Mouse (Mus musculus): ENCODE measurements around the gene Pfkm. TPM values are rescaled to one million over a fixed set of nuclear protein-coding genes. Genes with fewer than 3 reads are reported as not detected.

Gene Pfkm
- polyA plus RNA-seq, 1 experiment from 2014 or later, result 66.5 TPM

DNA sequence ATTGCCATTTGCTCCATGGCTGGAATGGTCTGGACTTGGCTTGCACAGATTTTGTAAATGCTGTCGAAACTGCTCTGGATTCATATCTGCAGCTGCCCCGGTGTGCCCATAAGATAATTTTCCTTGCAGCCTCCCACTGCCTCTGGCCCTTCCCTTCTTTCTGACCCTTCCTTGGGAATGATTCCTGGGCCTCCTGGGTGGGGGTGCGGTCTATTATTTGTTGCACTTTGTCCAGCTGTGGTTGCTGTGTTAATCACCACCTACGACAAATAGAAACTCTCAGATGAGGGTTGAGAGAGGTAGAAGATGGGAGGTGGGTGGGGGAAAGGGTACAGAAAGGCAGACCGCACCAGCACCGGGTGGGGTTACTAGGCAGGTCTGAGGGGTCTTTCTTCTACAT lies 14.8 kb downstream of the Pfkm start:
- Histone ChIP-seq H3K9me3 (no peaks in the 10 kb centered on the region), H3K4me1 (replicated peaks) (peaks cover 26% of the 10 kb centered on the region), H3K27ac (replicated peaks) (no peak overlapping the region), H3K4me3 (no peak overlapping the region), H3K27me3 (0 out of 2 replicates have a peak, but pooled peaks cover 3% of the 10 kb centered on the region), H3K4me2 (no peak overlapping the region), H3K36me3 (0 out of 2 replicates have a peak, but pooled peaks cover 4% of the 10 kb centered on the region), H3K9ac (peak overlapping the region; percentile 86; the same call in 1 of the 2 replicates)
- WGBS, result 81% methylated on average over 6 of the region's 6 CpGs
- no peak for ATAC-seq (ENCODE audit: low read depth)

DNA sequence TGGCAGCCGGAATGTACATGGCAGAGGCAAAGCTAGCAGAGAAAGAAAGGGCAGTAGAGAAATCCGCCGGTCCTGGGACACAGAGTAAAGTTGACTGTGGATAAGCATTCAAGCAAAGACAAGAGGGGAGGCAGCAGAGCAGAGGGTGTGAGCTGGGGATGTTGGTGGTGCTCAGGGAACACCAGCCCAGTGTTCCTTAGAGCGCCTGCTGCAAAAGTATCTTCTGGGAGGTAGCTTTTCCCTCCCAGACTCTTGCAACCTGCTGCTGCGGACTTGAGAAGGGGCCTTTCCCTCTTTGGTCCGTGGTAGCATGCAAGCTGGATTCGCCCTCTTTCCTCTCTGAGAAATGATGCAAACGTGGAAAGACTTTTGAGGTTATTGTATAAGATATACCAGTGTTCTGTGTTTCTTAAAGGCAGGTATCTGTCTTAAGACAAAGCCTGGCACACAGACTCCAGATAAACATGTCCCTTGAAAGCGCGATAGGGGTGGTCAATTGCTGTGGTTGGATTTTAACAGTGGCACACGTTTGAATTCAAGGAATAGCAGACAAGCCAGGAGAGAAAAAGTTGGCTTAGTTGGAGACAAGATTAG lies 15.4 kb downstream of the Pfkm start:
- Histone ChIP-seq H3K4me3 (peak overlapping the region; percentile 72), H3K27me3 (0 out of 2 replicates have a peak, but pooled peaks cover 3% of the 10 kb centered on the region), H3K4me1 (replicated peaks) (peaks cover 26% of the 10 kb centered on the region), H3K9me3 (no peaks in the 10 kb centered on the region), H3K27ac (replicated peaks) (peak overlapping the region; percentile 83), H3K36me3 (peaks cover 9% of the 10 kb centered on the region), H3K9ac (peak overlapping the region; percentile 86), H3K4me2 (peak overlapping the region; percentile 83)
- 44% methylated on average over 11 of the region's 11 CpGs for WGBS
- peak; percentile 29; the same call in 1 of the 2 replicates for ATAC-seq (ENCODE audit: low read depth)

DNA sequence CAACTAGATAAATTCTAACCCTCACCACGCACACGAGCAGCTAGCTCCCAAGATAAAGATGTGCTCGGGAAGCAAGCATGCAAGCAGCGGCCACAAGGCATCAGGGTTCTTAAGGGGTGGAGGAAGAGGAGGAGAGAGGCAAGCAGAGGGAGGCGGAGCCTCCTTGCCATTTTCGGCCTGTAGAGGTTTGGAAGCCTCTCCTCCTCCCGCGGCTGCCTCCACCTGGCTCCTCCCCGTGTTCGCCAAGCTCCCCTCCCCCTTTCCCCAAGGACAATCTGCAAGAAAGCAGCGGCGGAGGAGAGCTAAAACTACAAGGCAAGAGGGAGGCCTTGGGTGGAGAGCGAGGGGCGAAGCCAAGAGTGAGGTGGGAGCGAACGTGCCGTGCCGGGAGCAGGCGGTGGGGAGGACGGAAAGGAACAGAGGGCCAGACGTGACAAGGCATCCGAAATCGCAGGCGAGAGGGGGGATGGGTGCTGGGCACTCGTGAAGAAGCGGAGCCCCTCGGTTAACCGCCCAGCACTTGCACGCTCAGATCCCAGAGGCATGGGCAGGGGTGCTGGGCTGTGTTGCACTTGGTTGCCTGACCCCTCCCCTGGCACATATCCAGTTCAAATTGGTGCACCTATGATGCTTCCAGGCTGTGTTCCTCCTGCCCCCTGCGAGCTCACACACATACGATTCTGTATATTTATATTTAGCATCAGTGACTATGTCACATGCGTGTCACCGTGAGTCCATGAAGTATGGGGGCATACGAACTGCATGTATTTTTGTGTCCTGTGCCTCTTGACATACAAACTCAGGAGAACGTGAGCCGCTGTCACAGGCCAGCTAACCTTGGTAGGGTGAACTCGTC lies 16.1 kb downstream of the Pfkm start:
- 5% methylated on average over 37 of the region's 37 CpGs for WGBS
- 0 out of 2 replicates have a peak, but pooled peaks cover 3% of the 10 kb centered on the region for H3K27me3 ChIP-seq
- peaks cover 11% of the 10 kb centered on the region for H3K36me3 ChIP-seq
- peak overlapping the region; percentile 72 for H3K4me3 ChIP-seq
- peak; percentile 94 for ATAC-seq (ENCODE audit: low read depth)
- peak overlapping the region; percentile 83 for H3K4me2 ChIP-seq
- H3K9me3 ChIP-seq, result no peaks in the 10 kb centered on the region
- peak overlapping the region; percentile 83 for H3K27ac ChIP-seq (replicated peaks)
- H3K4me1 ChIP-seq (replicated peaks), result peaks cover 26% of the 10 kb centered on the region
- H3K9ac ChIP-seq, result peak overlapping the region; percentile 86

DNA sequence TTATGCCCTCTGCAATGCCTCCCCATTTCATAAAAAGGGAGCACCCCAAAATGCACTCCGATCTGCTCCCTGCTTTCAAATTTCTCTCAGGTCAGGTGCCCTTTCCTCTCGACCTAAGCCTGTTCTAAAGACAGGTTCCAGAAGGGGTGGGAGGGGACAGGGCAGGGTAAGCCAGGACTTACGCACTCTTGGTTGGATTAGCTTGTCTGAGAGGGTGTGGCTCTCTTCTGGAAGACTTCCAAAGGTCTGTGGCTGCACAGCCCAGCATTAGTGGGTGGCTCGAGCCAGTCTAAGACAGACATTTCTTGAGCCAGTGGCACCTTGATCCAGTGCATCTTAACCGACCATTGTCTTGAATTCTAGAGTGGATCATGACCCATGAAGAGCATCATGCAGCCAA lies 19.4 kb downstream of the Pfkm start:
- H3K9ac ChIP-seq, result no peak overlapping the region
- peaks cover 18% of the 10 kb centered on the region for H3K36me3 ChIP-seq
- no peak overlapping the region for H3K4me3 ChIP-seq
- no peak overlapping the region for H3K27ac ChIP-seq (replicated peaks)
- WGBS, result 82% methylated on average over 5 of the region's 5 CpGs
- no peak for ATAC-seq (ENCODE audit: low read depth)
- H3K27me3 ChIP-seq, result no peaks in the 10 kb centered on the region
- no peak overlapping the region for H3K4me2 ChIP-seq
- H3K4me1 ChIP-seq (replicated peaks), result peaks cover 26% of the 10 kb centered on the region
- H3K9me3 ChIP-seq, result no peaks in the 10 kb centered on the region

DNA sequence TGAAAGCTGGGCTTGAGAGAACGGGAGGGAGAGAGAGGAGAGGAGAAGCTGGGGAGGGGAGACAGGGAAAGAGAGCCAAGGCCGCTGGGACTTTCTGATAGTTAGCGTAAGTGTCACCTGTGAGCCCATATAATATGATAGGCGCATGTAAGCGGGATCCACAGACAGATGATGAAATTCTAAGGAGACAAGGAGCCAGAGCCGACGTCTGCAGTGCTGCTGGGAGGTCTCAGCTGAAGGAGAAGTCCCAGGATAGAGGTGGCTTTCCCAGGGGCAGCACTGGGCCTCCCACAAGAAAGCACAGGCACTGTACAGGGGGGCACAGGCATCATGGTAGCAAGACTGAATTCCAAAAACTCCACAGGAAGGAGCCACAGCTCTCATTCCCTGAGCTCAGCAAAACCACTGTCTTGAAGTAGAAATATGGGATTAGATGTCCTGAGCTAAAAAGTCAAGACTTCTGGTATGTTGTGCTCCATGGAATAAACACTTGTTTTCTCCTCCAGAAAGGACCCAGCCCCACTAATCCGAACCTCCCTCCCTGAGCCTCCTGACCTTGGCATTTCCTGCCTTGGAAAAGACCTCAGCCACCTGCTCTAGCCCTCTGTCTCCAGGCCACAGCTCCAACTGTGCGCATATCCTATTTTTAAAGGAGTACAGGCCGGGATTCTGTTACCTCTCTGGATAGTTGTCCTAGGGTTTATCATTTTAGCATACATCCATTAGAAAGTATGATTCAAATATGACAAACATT lies 21.9 kb downstream of the Pfkm start:
- Histone ChIP-seq H3K27me3 (no peaks in the 10 kb centered on the region), H3K4me1 (replicated peaks) (peaks cover 13% of the 10 kb centered on the region), H3K9ac (no peak overlapping the region), H3K36me3 (peaks cover 39% of the 10 kb centered on the region), H3K9me3 (no peaks in the 10 kb centered on the region), H3K4me2 (no peak overlapping the region), H3K4me3 (no peak overlapping the region), H3K27ac (replicated peaks) (no peak overlapping the region)
- 87% methylated on average over 10 of the region's 10 CpGs for WGBS
- no peak for ATAC-seq (ENCODE audit: low read depth)

DNA sequence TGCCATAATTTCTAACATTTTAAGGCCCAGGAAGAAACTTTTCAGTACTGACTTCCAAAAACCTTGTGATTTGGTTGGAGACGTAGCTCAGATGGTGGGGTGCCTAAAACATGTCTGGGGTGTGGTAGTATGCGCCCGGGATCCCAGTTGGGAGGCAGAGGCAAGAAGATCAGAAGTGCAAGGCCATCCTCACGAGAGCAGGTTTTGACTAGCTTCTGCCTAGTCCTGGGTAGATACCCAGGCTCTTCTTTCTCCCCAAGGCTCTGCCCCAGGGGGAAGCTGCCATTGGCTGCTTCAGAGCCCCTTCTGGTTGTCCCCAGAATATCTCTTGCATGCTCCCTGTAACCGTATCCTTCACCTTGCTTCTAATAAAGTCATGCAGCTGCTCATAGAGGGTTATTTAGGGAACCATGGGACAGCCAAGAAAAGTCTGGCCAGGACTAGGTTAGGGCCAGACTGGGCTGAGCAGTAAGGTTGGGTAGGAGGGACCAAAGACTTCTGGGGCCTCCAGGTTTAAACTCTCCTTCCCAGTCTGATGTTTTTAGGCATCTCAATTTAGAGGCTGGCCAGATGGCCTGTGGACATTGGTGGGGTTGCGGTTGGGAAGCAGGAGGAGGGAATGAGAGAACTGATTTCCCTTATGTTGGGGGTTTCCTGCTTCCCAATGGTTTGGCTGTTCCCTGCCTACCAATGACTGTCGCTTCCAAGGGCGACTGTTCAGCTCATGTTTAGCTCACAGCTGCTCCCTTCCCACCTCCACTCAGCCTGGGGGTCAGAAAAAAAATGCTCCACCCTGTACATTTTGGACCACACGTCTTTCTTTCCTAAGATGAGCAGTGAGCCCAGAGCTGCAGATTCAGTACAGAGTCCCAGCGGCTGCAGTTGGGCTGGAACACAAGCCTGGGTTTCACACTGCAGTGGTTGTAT lies 22.7 kb downstream of the Pfkm start:
- Histone ChIP-seq H3K9me3 (no peaks in the 10 kb centered on the region), H3K4me1 (replicated peaks) (peaks cover 6% of the 10 kb centered on the region; the same call in 1 of the 2 replicates), H3K36me3 (peaks cover 47% of the 10 kb centered on the region), H3K4me2 (no peak overlapping the region), H3K27ac (replicated peaks) (no peak overlapping the region), H3K9ac (no peak overlapping the region), H3K4me3 (no peak overlapping the region), H3K27me3 (no peaks in the 10 kb centered on the region)
- ATAC-seq (ENCODE audit: low read depth), result no peak
- 87% methylated on average over 10 of the region's 10 CpGs for WGBS

DNA sequence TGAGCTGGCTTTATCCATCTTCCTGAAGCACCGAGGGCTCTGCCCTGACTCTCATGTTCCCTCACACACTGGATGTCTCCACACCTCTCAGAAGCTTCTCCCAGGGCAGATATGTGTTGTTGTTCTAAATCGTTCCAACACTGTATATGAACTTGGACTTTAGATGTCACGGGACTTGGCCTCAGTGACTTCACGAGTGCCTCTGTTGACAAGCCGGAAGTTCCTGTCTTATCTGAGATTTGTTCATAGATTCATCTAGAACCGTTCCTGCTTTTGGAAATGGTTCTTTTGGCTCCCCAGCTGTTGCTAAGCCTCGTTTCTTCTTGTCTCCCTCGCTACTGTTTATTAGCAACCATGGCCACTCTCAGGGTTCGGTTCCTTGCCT lies 23.4 kb downstream of the Pfkm start:
- no peak for ATAC-seq (ENCODE audit: low read depth)
- Histone ChIP-seq H3K36me3 (peaks cover 53% of the 10 kb centered on the region), H3K4me3 (no peak overlapping the region), H3K9me3 (no peaks in the 10 kb centered on the region), H3K27ac (replicated peaks) (no peak overlapping the region), H3K27me3 (no peaks in the 10 kb centered on the region), H3K4me1 (replicated peaks) (no peaks in the 10 kb centered on the region), H3K4me2 (no peak overlapping the region), H3K9ac (no peak overlapping the region)
- 93% methylated on average over 9 of the region's 9 CpGs for WGBS

DNA sequence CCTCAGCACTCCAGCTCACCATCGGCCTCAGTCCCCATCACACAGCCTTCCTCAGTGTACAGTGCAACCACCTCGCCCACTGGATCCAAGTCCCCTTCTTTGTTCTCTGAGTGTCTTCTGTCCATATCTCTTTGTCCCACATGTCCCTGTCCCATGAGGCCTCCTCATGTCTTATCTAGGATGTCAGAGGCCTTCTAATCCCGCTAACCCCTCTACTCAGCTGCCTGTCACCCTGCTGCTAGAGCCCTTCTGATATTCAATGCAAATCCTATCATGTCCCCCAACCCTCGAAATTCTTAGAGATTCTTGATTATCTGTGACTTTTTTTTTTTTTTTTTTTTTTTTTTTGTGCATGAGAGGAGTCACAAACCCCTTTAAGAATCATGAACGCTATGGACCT lies 23.9 kb downstream of the Pfkm start:
- H3K9me3 ChIP-seq, result no peaks in the 10 kb centered on the region
- ATAC-seq (ENCODE audit: low read depth), result no peak
- H3K4me2 ChIP-seq, result no peak overlapping the region
- H3K27me3 ChIP-seq, result no peaks in the 10 kb centered on the region
- WGBS, result 94% methylated on average over 5 of the region's 5 CpGs
- H3K9ac ChIP-seq, result no peak overlapping the region
- H3K4me1 ChIP-seq (replicated peaks), result no peaks in the 10 kb centered on the region
- peaks cover 59% of the 10 kb centered on the region for H3K36me3 ChIP-seq
- no peak overlapping the region for H3K4me3 ChIP-seq
- no peak overlapping the region for H3K27ac ChIP-seq (replicated peaks)

DNA sequence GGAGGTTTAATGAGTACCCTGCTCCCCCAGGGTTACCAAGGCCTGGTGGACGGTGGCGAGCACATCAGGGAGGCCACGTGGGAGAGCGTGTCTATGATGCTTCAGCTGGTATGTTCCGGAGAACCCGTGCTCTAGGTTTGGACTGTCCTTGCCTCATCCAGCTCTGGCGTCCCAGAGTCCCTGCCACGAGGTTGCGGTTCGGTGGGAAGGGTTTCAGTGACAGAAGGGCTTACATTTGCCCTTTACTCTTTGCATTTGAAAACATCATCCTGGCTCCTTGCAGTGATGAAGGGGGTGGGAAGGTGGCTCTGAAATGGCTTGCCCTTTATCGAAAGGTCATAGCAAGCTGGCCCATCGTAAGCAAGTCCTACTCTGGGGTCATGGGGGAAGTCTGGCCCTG lies 27.0 kb downstream of the Pfkm start:
- Histone ChIP-seq H3K27ac (replicated peaks) (no peak overlapping the region), H3K36me3 (peaks cover 72% of the 10 kb centered on the region), H3K9me3 (no peaks in the 10 kb centered on the region), H3K4me1 (replicated peaks) (no peaks in the 10 kb centered on the region), H3K4me3 (no peak overlapping the region), H3K9ac (no peak overlapping the region), H3K4me2 (no peak overlapping the region), H3K27me3 (no peaks in the 10 kb centered on the region)
- 77% methylated on average over 12 of the region's 12 CpGs for WGBS
- no peak for ATAC-seq (ENCODE audit: low read depth)

DNA sequence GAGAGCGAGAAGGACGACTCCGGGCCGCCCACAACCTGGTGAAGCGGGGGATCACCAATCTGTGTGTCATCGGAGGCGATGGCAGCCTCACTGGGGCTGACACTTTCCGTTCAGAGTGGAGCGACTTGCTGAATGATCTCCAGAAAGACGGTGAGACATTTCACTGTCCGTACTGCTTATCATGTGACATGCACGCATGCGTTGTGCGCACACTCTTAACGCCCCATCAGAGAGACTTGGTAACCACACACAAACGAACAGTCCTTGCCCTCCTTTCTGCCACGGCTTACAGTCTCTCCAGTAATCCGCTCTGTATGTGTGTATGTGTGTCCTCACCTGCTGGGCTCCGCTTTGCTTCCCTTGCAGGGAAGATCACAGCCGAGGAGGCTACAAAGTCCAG lies 28.4 kb downstream of the Pfkm start:
- 95% methylated on average over 20 of the region's 20 CpGs for WGBS
- H3K36me3 ChIP-seq, result peaks cover 86% of the 10 kb centered on the region
- no peak overlapping the region for H3K9ac ChIP-seq
- no peaks in the 10 kb centered on the region for H3K9me3 ChIP-seq
- H3K27me3 ChIP-seq, result no peaks in the 10 kb centered on the region
- ATAC-seq (ENCODE audit: low read depth), result no peak
- H3K4me3 ChIP-seq, result no peak overlapping the region
- H3K4me2 ChIP-seq, result no peak overlapping the region
- H3K27ac ChIP-seq (replicated peaks), result no peak overlapping the region
- H3K4me1 ChIP-seq (replicated peaks), result no peaks in the 10 kb centered on the region

DNA sequence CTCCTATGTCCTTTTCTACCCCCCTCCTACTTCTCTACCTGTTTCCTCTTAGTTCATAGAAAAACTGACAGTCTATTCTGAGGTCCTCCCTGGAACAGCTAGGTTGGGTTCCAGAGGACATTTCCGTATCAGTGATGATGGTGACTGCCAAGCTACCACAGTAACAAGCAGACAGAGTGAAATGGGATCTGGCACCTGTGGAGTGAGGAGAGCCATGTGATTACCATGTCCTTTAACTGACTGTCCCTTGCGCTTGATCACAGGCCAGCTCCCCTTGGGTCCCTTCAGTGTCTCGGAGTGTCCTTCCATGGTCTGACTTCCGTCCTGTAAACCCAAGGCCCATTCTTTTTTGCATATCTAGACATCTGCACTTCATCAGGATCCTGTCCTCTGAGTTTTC lies 38.6 kb downstream of the Pfkm start:
- WGBS, result 94% methylated on average over 4 of the region's 4 CpGs

More for the DNA sequence above, 38.6 kb downstream of the Pfkm start:
- ATAC-seq (ENCODE audit: low read depth), result no peak
- Histone ChIP-seq H3K4me3 (no peak overlapping the region), H3K4me2 (no peak overlapping the region), H3K27ac (replicated peaks) (no peak overlapping the region), H3K9me3 (no peaks in the 10 kb centered on the region), H3K36me3 (peaks cover 96% of the 10 kb centered on the region), H3K9ac (no peak overlapping the region), H3K4me1 (replicated peaks) (no peaks in the 10 kb centered on the region), H3K27me3 (no peaks in the 10 kb centered on the region)
